Mouse (Mus musculus) olfactory bulb, adult 2 months (tissue): ENCODE measurements around the gene Gm9837.

Source experiments
- CTCF ChIP-seq: fragments of 200-500 bp; IDR thresholded peaks from 2 replicates; pipeline ENCODE4 v1.5.1; 2012; ENCODE audit warnings: low read depth, mild to moderate bottlenecking, low read length, moderate library complexity; ENCODE audit not compliant: insufficient read depth
- POLR2A ChIP-seq: fragments of 200-500 bp; IDR thresholded peaks from 2 replicates; pipeline ENCODE4 v1.6.1; 2012; ENCODE audit warnings: mild to moderate bottlenecking, low read depth, low read length, moderate library complexity; ENCODE audit not compliant: insufficient read depth

DNA sequence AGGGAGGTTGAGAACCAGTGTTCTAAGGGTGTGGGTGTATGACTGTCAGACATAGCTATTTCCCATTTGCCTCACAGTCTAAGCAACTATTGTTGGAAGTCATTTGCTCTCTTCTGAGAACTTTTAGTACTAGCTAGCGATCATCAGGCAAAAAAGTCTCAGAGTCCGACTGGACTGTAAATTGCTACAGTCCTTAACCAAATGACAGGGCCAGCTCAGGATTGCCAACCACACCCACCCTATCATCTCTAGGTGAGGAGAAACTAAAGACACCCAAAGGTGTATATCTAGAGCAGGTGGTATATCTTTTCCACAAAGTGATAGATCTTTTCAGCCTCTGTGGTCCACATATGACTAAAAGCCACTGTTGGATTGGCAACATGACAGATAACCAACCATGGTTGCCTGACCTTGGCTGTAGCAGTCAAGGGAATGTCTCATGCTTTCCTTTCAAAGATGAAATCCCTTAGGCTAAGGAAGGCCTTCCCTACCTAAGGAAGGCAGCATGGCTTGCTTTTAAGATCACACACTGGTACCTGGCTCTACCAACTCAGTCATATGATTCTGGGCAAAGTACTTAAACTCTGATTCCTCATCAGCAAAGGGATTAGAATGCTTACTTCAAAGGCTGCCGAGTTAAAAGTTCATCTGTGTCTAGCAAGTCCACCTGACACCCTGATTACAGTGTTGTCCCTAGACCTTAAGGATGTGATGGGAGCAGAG, 42.1 kb downstream of the Gm9837 start:
- no peak for TF ChIP-seq CTCF
- no peak for TF ChIP-seq POLR2A
